In the genomic region with DNA sequence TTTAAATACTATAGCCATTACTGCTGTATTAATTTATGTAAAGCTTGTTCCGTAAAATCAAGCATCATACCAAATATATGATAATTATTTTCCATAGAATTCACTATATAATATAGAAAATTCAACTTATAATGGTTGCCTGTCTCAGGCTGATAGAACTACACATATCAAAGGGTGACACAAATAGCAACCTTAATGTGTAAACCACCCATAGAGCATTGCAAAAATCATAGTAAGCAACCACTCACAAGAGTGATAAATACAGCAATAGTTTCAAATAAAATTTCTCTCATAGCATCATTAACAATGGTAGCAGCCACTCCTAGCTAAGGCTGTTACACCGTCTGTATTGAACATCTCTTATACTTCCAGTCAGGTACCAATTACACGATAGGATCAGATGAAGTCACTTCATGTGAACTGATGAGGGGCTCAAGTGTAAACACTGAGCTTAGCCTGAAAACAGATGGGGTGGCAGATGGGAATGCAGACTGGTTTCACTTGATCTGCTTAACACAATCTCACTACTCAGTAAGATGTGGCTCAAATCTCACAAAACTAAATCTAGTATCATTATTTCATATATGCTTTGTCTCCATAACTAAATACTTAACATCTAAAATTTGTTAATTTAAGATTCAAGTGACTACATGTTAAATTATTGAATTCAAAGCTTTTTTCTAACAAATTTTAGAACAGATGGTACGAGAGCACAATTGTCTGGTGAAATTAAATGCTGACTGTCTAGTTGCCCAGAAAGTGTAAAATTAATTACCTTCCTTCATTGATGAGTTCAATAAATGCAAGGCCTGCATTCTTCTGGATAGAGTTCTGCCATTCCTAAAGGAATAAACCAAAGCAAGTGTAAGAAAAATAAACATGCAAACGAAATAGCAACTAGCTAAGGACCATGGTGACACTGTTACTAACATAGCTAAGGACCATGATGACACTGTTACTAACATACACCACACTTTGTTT, we compare ENCODE assay signal across 14 mouse cellular contexts.
DNase-seq lines count a peak whose midpoint lies in the region; ATAC-seq and TF ChIP-seq lines count a peak whose summit lies in the region.
"Had no signal": no experiment of that assay in that cellular context is flagged by ENCODE, and none has a peak within 500 bp of the region (broad histone marks: within the 10 kb centered on the region; RNA-seq: fewer than 3 reads in every experiment).

No protein-coding gene starts in this region.

- H3K9ac ChIP-seq in neural tube, embryonic 13.5 days, result no peak overlapping the region
- H3K9ac ChIP-seq: midbrain, embryonic 12.5 days had no signal

- 56% methylated on average over 5 of the region's 5 CpGs for WGBS in neural tube, embryonic 13.5 days
- 93% methylated on average over 5 of the region's 5 CpGs for WGBS in kidney, adult 2 months

- H3K4me3 ChIP-seq in neural tube, embryonic 13.5 days, result no peak overlapping the region
- H3K4me3 ChIP-seq in layer of hippocampus, adult 2 months, result no peak overlapping the region
- no peak overlapping the region for H3K4me3 ChIP-seq in kidney, adult 2 months (ENCODE audit: insufficient read depth, low read depth, low read length)
- H3K4me3 ChIP-seq: midbrain, embryonic 12.5 days had no signal

- no peak for TF ChIP-seq POLR2A in kidney, adult 2 months (IDR thresholded peaks at IDR 0.05; ENCODE audit: low read depth, low read length)

- DNase-seq in neural tube, embryonic 10.5 days (ENCODE audit: extremely low spot score, low spot score), result no peak
- peak; percentile 74 to 78 for DNase-seq in cerebellum, postnatal 36 days
- peak; percentile 54 to 66 for DNase-seq in layer of hippocampus, adult 2 months (ENCODE audit: low spot score in 2 of 2)
- DNase-seq in retina, postnatal 7 days (ENCODE audit: low read depth, low spot score), result peak; percentile 82
- no peak for DNase-seq in right cerebral cortex, adult 18-20 months
- no peak for DNase-seq in kidney, adult 2 months
- DNase-seq in adrenal gland, adult 2 months, result no peak
- DNase-seq: gastrocnemius, postnatal 36 days; heart, postnatal 14 days; kidney, postnatal 10 days; lung, adult 2 months had no signal

- H3K27me3 ChIP-seq in neural tube, embryonic 13.5 days, result no peaks in the 10 kb centered on the region
- no peaks in the 10 kb centered on the region for H3K27me3 ChIP-seq in kidney, adult 2 months (replicated peaks; ENCODE audit: control insufficient read depth, insufficient read depth, low read length)
- H3K27me3 ChIP-seq: midbrain, embryonic 12.5 days had no signal

- H3K4me1 ChIP-seq in neural tube, embryonic 13.5 days (replicated peaks), result no peaks in the 10 kb centered on the region
- no peaks in the 10 kb centered on the region for H3K4me1 ChIP-seq in kidney, adult 2 months (ENCODE audit: control insufficient read depth, insufficient read depth, low read length)
- H3K4me1 ChIP-seq: midbrain, embryonic 12.5 days had no signal

- H3K4me2 ChIP-seq in neural tube, embryonic 13.5 days, result no peak overlapping the region
- H3K4me2 ChIP-seq: midbrain, embryonic 12.5 days had no signal

- peak; percentile 65; the same call in 1 of the 2 replicates for ATAC-seq in neural tube, embryonic 13.5 days (ENCODE audit: low read depth)
- ATAC-seq: CD4-positive, CD25-positive, alpha-beta regulatory T cell, adult 4 months had no signal

- no peaks in the 10 kb centered on the region for H3K9me3 ChIP-seq in neural tube, embryonic 13.5 days
- H3K9me3 ChIP-seq: midbrain, embryonic 12.5 days had no signal

- TF ChIP-seq CTCF in layer of hippocampus, adult 2 months (conservative IDR thresholded peaks at IDR 0.05), result no peak
- no peak for TF ChIP-seq CTCF in kidney, adult 2 months (conservative IDR thresholded peaks at IDR 0.05; ENCODE audit: insufficient read depth, insufficient read length, low read depth, low read length)

- 0 out of 2 replicates have a peak overlapping the region, but pooled peaks have one; percentile 38 for H3K27ac ChIP-seq in neural tube, embryonic 13.5 days (replicated peaks)
- H3K27ac ChIP-seq in layer of hippocampus, adult 2 months, result peak overlapping the region; percentile 65
- no peak overlapping the region for H3K27ac ChIP-seq in kidney, adult 2 months (ENCODE audit: insufficient read depth, low read depth, low read length)
- H3K27ac ChIP-seq: midbrain, embryonic 12.5 days had no signal

- no peaks in the 10 kb centered on the region; the same call in 1 of the 2 replicates for H3K36me3 ChIP-seq in neural tube, embryonic 13.5 days
- no peaks in the 10 kb centered on the region for H3K36me3 ChIP-seq in kidney, adult 2 months (ENCODE audit: control insufficient read depth, insufficient read depth, low read length)
- H3K36me3 ChIP-seq: midbrain, embryonic 12.5 days had no signal

Comparison
In these comparisons a context has a peak if more than half of its experiments do, and no peak if none do; other contexts are left out.
1. DNase-seq: peak in cerebellum, postnatal 36 days (2 of 2), layer of hippocampus, adult 2 months (2 of 2) and retina, postnatal 7 days (single experiment); none in neural tube, embryonic 10.5 days (single experiment), right cerebral cortex, adult 18-20 months (single experiment), kidney, adult 2 months (single experiment) and adrenal gland, adult 2 months (single experiment).